Mouse (Mus musculus): ENCODE data around the gene Ssty2. TPM values are rescaled to one million over a fixed set of nuclear protein-coding genes. Genes with fewer than 3 reads are reported as not detected.
"Not testable (repeated sequence)": the region's sequence is repeated elsewhere in the genome, so short reads cannot be mapped to it uniquely, and the experiment has no call there.

Gene Ssty2
- polyA plus RNA-seq (2012; rRNA removed): not detected in 2 replicates
- not detected in 2 replicates for polyA plus RNA-seq (2014; fragmentation: Nextera tagmentation; extraction: Ambion mirVana)

GRCm38 (mm10) chrY:67047972-67048371, at the start of gene Ssty2:
Ssty2 (minus strand) TSS chrY:67048072.
- DNase-seq (ENCODE audit: low read depth in 3 of 3, low spot score in 3 of 3); H3K27ac ChIP-seq; H3K36me3 ChIP-seq (replicated peaks; ENCODE audit: control insufficient read depth, insufficient read depth, low read depth); H3K9me3 ChIP-seq (ENCODE audit: control insufficient read depth, low read length); H3K27me3 ChIP-seq (ENCODE audit: control insufficient read depth, insufficient read depth, low read length); H3K4me3 ChIP-seq (ENCODE audit: insufficient read depth in 1 of 2, low read depth in 2 of 2, low read length in 2 of 2); H3K9ac ChIP-seq (replicated peaks); H3K4me2 ChIP-seq (ENCODE audit: low read depth); ATAC-seq (ENCODE audit: insufficient read depth); H3K4me1 ChIP-seq (replicated peaks; ENCODE audit: control insufficient read depth in 2 of 2, insufficient read depth in 2 of 2, low read length in 1 of 2): not testable (repeated sequence)
- no CpG with 5 or more reads among the region's 4 CpGs for WGBS (ENCODE audit: insufficient replicate concordance)

Measured in liver, embryonic 14.5 days (tissue).